Mouse (Mus musculus): ENCODE results near the gene Chit1. TPM values are rescaled to one million over a fixed set of nuclear protein-coding genes. Genes with fewer than 3 reads are reported as not detected.

Gene Chit1
- total RNA-seq (2021): under 1 TPM in 1 of 2 experiments, not detected in 1; 0.20 TPM
- long read RNA-seq, experiment 1: 0 reads
- long read RNA-seq, experiment 2: 0 reads

DNA sequence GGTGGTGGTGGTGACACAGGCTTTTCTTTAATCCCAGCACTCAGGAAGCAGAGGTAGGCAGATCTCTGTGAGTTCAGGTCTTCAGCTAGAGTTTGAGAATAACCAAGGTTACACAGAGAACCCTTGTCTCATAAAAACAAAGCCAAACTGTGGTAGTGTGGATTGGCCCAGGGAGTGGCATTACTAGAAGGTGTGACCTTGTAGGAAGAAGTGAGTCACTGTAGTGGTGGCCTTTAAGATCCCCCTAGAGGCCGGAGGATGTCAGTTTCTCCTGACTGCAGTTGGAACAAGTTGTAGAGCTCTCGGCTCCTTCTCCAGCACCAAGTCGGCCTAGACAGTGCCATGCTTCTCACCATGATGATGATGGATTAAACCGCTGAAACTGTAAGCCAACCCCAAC, at the start of gene Chit1:
Gene Chit1, plus strand, starts transcription at position 264 of the 400 bp plus-strand sequence.
- H3K4me3 ChIP-seq: no peak within 1 kb of the TSS
- no peak within 1 kb of the TSS for H3K27ac ChIP-seq
- TF ChIP-seq CTCF (conservative IDR thresholded peaks at IDR 0.05): peak; percentile 25
- DNase-seq (ENCODE audit: low spot score in 2 of 2): no peak

DNA sequence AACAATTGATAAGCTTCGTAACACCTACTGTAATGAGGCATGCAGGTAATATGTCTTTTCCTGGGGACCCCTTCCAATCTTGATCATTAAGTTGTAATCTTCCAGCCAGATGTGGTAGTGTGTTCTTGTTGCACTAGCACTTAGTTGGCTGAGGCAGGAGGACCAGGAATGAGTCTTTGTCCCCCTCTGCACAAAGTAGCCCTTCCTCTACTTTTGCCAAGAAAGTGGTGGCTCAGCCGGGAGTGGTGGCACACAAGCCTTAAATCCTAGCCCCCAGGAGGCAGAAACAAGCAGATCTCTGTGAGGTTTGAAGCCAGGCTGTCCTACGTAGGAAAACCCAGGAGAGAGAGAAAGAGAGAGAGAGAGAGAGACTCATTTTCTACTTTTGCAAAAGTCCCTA, 49.1 kb upstream of the Chit1 start:
- DNase-seq (ENCODE audit: low spot score in 2 of 2): no peak
- Histone ChIP-seq H3K27ac (peak overlapping the region; percentile 99), H3K4me3 (no peak overlapping the region)
- TF ChIP-seq CTCF (conservative IDR thresholded peaks at IDR 0.05): no peak

DNA sequence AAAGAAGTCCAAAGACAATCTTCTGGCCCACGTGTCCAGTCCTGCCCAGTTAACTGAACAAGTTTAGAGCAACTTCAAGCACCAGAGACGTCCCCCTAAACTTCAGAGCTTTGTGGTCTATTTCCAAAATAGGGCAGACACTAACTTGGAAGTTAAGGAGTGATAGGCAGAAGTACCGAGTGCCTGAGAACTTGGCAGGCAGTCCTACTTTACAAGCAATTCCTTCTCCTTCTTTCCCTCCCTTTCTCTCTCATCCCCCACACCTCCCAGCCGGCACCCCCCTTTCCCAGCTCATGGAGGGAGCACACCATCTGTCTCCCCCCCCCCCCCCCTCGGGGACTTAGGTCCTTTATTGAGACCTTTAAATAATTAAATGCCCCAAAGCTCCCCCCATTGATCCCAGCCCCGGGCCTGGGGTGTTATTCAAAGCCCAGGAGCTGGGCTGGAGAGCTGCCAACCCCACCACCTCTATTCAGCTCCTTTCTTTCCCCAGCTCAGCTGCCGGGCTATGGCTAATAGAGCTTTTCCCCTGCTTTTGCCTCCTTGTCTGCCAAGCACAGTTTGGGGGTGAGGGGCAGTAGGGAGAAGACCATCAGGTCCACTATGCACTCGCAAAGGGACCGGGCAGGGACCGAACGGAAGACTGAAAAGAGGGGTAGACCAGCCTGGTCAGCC, 48.5 kb upstream of the Chit1 start:
- DNase-seq (ENCODE audit: low spot score in 2 of 2): peak in 1 of 2 experiments; percentile 33
- peak overlapping the region; percentile 38 for H3K4me3 ChIP-seq
- peak overlapping the region; percentile 99 for H3K27ac ChIP-seq
- no peak for TF ChIP-seq CTCF (conservative IDR thresholded peaks at IDR 0.05)

DNA sequence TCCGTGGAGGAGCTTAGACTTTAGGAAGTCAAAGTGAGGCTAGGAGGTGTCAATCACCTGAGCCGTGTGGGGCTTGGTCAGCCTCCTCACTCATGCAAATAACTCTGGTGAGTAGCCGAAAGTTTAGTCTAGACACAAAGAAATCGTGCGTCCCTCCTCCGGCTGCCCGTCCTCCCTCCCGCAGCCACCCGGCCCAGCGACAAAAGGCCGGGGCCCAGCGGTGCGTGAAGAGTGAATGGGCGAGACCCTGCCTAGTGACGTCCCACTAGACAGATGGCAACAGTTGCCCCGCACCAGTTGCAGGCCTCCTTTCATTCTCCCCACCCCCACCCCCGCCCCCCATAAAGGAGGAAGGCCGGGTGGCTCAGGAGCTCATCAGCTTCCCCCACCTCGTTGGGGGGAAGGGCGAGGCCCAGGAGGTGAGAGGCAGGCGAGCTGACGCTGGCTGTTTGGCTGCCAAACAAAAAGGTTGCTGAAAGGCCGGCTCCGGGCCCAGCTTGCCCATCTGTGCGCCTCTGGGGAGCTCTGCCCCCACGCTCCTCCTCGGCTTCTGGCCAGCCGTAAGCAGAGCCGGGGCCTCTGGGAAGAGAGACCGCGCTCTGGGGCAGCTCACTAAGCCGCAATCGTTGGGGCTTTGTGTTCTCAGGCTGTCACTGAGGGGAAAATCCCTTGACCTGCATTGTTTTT, 47.8 kb upstream of the Chit1 start:
- peak; percentile 54 to 66 for DNase-seq (ENCODE audit: low spot score in 2 of 2)
- peak overlapping the region; percentile 99 for H3K27ac ChIP-seq
- no peak for TF ChIP-seq CTCF (conservative IDR thresholded peaks at IDR 0.05)
- peak overlapping the region; percentile 38 for H3K4me3 ChIP-seq

DNA sequence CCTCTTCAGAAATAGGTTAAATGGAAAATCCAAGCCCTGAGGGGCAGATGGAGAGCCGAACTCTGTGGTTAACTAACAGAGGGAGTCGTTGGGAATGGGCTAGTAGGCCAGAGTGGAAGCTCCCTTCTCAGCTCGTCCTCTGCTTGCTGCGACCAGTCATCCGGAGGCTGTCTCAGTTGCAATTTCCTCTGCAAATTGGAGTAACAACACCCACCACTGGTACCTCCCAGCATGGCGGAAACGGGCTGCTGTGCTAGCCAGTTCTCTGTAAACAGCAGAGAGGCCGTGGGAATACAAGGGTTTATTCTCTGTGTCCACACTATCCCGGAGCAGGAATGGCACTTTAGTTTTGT, 47.3 kb upstream of the Chit1 start:
- Histone ChIP-seq H3K27ac (peak overlapping the region; percentile 99), H3K4me3 (peak overlapping the region; percentile 38)
- no peak for TF ChIP-seq CTCF (conservative IDR thresholded peaks at IDR 0.05)
- no peak for DNase-seq (ENCODE audit: low spot score in 2 of 2)

DNA sequence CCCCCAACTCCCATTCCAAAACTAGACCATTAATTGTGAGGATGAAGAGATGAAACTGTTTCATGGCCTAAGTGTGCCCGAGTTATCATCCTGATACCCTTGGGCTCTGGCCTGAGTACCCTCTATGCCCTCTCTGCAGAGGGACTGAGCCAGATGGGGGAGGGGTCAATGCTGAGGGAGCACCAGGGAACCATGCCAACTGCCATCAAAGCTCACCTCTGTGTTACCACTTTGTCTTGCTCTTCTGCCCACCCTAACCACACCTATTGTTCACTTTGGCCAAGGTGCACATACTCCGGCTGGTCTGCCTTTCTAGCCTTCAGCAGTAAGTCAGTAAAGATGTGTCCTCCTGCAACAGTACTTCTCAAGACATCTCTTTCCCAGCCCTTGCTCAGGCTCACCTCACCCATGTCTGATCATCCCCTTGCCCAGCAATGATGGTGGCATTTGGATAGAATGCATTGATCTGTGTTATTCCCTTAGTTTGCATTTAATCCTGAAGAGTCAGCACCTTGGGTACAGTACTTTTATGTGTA, 46.7 kb upstream of the Chit1 start:
- Histone ChIP-seq H3K27ac (peak overlapping the region; percentile 99), H3K4me3 (no peak overlapping the region)
- no peak for TF ChIP-seq CTCF (conservative IDR thresholded peaks at IDR 0.05)
- no peak for DNase-seq (ENCODE audit: low spot score in 2 of 2)

DNA sequence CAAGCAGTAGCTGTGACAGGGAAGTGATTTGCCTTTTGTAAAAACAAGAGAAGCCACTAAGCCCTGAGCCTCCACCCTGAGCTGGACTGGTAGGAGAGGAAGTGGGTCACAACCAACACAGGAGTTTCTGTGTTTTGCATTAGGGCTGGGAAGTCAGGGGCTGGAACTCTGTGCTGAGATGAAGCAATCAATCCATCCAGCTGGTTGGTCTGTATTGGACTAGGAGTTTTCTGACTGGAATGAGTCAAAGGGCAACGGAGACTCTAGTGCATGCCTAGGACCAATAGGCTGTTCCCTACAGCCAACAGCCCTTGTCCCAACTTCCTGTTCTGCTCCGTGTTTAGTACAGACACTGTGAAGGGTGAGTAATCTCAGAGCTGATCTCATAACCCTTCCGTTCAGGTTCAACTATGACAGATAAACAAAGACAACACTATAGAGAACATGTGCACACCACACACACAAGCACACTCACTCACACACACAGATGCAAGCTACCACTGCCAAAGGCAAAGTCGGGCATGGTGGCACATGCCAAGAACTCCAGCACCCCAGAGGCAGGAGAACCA, 45.7 kb upstream of the Chit1 start:
- TF ChIP-seq CTCF (conservative IDR thresholded peaks at IDR 0.05): no peak
- Histone ChIP-seq H3K27ac (peak overlapping the region; percentile 99; the same call in 1 of the 2 replicates), H3K4me3 (no peak overlapping the region)
- no peak for DNase-seq (ENCODE audit: low spot score in 2 of 2)

DNA sequence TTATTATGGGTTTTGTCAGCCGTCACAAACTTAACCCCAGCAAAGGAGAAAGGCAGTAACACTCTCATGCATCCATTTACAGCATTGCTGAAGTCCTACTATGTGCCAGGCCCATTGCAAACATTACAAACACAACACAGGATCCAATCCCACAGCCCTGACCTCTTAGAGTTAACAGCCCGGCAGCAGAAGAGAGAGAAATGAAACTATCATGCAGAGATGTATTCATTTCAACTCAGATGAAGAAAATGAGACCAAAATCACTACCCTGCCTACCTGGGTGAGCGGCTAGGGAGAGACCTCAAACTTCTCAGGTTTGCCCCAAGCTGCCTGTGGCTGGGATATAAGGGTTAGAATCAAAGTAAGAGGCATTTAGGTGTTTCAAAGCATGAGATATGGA, 44.5 kb upstream of the Chit1 start:
- no peak overlapping the region for H3K4me3 ChIP-seq
- H3K27ac ChIP-seq: no peak overlapping the region
- no peak for TF ChIP-seq CTCF (conservative IDR thresholded peaks at IDR 0.05)
- no peak for DNase-seq (ENCODE audit: low spot score in 2 of 2)

DNA sequence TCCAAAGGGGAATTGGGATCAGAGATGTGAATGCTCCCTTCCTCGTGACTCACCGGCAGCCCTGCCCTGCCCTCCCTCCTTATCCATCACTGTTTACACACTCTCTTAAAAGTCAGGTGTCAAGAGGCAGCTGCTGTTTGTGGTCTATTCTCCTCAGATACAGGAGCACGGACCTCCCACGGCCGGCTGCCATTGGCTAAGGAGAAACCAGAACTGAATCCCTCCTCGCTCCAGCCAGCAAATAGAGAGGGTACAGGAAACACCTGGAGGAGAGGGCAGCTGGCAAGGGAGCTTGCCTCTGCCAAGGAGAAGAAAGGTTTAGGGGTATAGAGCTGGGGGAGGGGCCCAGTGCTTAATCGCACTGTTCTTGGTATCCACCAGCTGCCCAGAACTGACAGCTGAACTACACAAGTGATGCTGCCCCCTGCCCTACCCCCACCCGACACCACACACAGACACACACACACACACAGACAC, 43.9 kb upstream of the Chit1 start:
- H3K27ac ChIP-seq: no peak overlapping the region
- DNase-seq (ENCODE audit: low spot score in 2 of 2): no peak

DNA sequence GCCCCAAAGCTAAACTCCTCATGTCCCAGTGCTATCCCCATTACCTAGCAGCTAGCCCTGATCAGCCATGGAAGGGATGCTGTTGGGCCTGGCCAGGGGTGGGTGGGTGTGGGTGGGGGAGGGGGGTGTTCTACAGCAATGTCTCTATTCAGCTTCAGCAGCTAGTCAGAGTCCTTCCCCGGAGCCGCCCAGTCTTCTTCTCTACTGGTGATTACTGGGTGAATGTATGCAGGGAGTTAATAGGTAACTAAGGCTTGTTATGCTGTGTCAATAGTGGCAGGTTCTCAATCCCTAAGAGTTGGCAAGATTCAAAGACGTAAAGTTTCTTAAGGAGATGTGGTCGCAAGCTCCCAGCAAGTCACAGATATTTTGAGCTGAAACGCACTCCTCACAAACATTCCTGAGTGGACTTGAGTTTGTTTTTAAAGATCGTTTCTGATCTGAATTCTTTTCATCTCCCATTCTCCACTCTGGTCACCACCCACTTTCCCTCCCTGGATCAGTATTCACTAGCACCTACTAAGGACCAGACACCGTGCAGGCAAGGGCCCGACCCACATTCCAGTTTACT, 40.9 kb upstream of the Chit1 start:
- Histone ChIP-seq H3K4me3 (no peak overlapping the region), H3K27ac (no peak overlapping the region)
- TF ChIP-seq CTCF (conservative IDR thresholded peaks at IDR 0.05): no peak
- no peak for DNase-seq (ENCODE audit: low spot score in 2 of 2)

More for the DNA sequence above, 43.9 kb upstream of the Chit1 start:
- no peak for TF ChIP-seq CTCF (conservative IDR thresholded peaks at IDR 0.05)
- no peak overlapping the region for H3K4me3 ChIP-seq

DNA sequence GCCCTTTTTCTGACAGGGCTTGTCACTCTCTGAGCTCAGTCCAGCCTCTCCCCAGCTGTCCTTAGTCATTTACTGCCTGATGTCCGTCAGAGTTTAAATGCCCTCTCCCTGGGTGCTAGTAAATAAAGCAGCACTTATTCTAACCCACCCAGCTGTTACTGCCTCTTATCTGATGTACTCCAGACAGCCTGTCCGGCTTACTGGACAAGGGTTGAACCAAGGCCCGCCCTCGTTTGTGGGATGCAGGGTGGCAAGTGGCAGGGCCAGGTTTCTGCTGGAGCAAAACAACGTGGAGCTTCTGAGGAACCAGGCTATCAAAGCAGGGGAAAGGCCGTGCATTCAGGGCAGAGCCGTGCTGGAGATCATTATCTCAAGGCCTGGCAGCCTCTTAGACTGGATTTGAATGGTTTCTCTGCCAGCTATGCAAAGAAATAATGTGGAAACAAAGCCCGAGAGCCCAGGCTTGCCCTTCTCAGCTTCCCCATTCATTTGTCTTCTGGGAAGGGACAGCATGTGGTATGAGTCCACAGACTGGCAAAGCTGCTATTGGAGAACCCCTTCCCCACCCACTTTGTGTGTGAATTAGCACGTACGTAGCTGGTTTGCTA, 39.5 kb upstream of the Chit1 start:
- Histone ChIP-seq H3K4me3 (no peak overlapping the region), H3K27ac (no peak overlapping the region)
- DNase-seq (ENCODE audit: low spot score in 2 of 2): no peak
- no peak for TF ChIP-seq CTCF (conservative IDR thresholded peaks at IDR 0.05)

DNA sequence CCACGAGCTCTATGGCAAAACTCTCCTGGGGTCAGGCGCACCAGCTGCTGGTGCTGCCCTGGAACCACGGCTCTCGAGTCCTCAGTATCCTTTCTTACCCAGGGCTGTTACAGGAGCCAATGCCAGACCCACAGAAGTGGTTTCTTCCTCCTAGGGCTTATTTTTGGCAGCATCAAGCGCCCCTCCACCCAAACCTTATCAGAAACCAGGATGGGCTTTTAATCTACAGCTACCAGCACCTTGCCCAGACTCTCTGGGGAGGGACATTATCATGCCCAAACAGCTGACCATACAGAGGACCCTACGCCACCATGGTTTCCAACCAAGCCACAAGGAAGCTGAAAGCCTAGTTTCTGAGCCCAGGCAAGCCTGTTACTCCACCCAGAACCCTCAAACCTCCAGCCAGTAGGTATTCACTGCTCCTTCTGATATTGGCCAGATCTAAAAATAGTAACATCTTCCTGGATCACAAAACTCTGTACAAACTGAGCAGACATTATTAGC, 37.9 kb upstream of the Chit1 start:
- Histone ChIP-seq H3K27ac (no peak overlapping the region), H3K4me3 (no peak overlapping the region)
- no peak for DNase-seq (ENCODE audit: low spot score in 2 of 2)
- no peak for TF ChIP-seq CTCF (conservative IDR thresholded peaks at IDR 0.05)
